Mouse (Mus musculus): ENCODE measurements around the gene Nme3. TPM values are rescaled to one million over a fixed set of nuclear protein-coding genes. Genes with fewer than 3 reads are reported as not detected.
"Not testable (repeated sequence)": the region's sequence is repeated elsewhere in the genome, so short reads cannot be mapped to it uniquely, and the experiment has no call there.

Gene Nme3
- polyA plus RNA-seq, 1 experiment from 2014 or later: 37.9 TPM

GRCm38 (mm10) chr17:24943589-24943988, 47.3 kb downstream of the Nme3 start:
- not testable (repeated sequence) for ATAC-seq (replicated peaks; ENCODE audit: insufficient number of reproducible peaks, low FRiP score, low TSS enrichment); H3K27ac ChIP-seq (ENCODE audit: low read depth, low read length); H3K4me1 ChIP-seq (ENCODE audit: control insufficient read depth, insufficient read depth, low read length); H3K36me3 ChIP-seq (ENCODE audit: control insufficient read depth, insufficient read depth, low read length); H3K9ac ChIP-seq (ENCODE audit: low read depth, low read length); H3K4me2 ChIP-seq; H3K4me3 ChIP-seq (ENCODE audit: low read depth, low read length); H3K27me3 ChIP-seq (ENCODE audit: control insufficient read depth, insufficient read depth, low read length); H3K9me3 ChIP-seq (replicated peaks; ENCODE audit: control insufficient read depth, low read length)
- 85% methylated on average over 1 of the region's 1 CpGs for WGBS (ENCODE audit: insufficient replicate concordance)

Other genes with a start within 250 kb of the Nme3 start
- gene Slc9a3r2, start 246.2 kb upstream of the Nme3 start, polyA plus RNA-seq (2014; fragmentation: Nextera tagmentation; extraction: Ambion mirVana): 52.7 and 58.0 TPM in 2 replicates
- gene Npw, start 238.0 kb upstream of the Nme3 start, polyA plus RNA-seq (2014; fragmentation: Nextera tagmentation; extraction: Ambion mirVana): not detected in 2 replicates
- 19.7 and 22.0 TPM in 2 replicates for gene Zfp598, start 226.8 kb upstream of the Nme3 start, polyA plus RNA-seq (2014; fragmentation: Nextera tagmentation; extraction: Ambion mirVana)
- 0.39 and 0.65 TPM in 2 replicates for gene Syngr3, start 206.5 kb upstream of the Nme3 start, polyA plus RNA-seq (2014; fragmentation: Nextera tagmentation; extraction: Ambion mirVana)
- gene Gfer, start 200.3 kb upstream of the Nme3 start, polyA plus RNA-seq (2014; fragmentation: Nextera tagmentation; extraction: Ambion mirVana): 36.7 and 39.0 TPM in 2 replicates
- 0.49 and 1.1 TPM in 2 replicates for gene Noxo1, start 200.3 kb upstream of the Nme3 start, polyA plus RNA-seq (2014; fragmentation: Nextera tagmentation; extraction: Ambion mirVana)
- 50.9 and 54.8 TPM in 2 replicates for gene Tbl3, start 188.8 kb upstream of the Nme3 start, polyA plus RNA-seq (2014; fragmentation: Nextera tagmentation; extraction: Ambion mirVana)
- gene Rnf151, start 178.4 kb upstream of the Nme3 start, polyA plus RNA-seq (2014; fragmentation: Nextera tagmentation; extraction: Ambion mirVana): not detected in 2 replicates
- 1,091 and 1,195 TPM in 2 replicates for gene Rps2, start 178.4 kb upstream of the Nme3 start, polyA plus RNA-seq (2014; fragmentation: Nextera tagmentation; extraction: Ambion mirVana)
- 373 and 401 TPM in 2 replicates for gene Ndufb10, start 172.0 kb upstream of the Nme3 start, polyA plus RNA-seq (2014; fragmentation: Nextera tagmentation; extraction: Ambion mirVana)
- gene Rpl3l, start 168.7 kb upstream of the Nme3 start, polyA plus RNA-seq (2014; fragmentation: Nextera tagmentation; extraction: Ambion mirVana): 0.40 and 0.44 TPM in 2 replicates
- gene Msrb1, start 159.9 kb upstream of the Nme3 start, polyA plus RNA-seq (2014; fragmentation: Nextera tagmentation; extraction: Ambion mirVana): 19.5 and 20.9 TPM in 2 replicates
- gene Hs3st6, start 143.5 kb upstream of the Nme3 start, polyA plus RNA-seq (2014; fragmentation: Nextera tagmentation; extraction: Ambion mirVana): 0.34 TPM in 1 of 2 replicates, not detected in the other
- gene Meiob, start 92.2 kb upstream of the Nme3 start, polyA plus RNA-seq (2014; fragmentation: Nextera tagmentation; extraction: Ambion mirVana): not detected in 2 replicates
- gene Hagh, start 56.4 kb upstream of the Nme3 start, polyA plus RNA-seq (2014; fragmentation: Nextera tagmentation; extraction: Ambion mirVana): 42.6 and 48.8 TPM in 2 replicates
- 38.0 and 39.5 TPM in 2 replicates for gene Fahd1, start 46.1 kb upstream of the Nme3 start, polyA plus RNA-seq (2014; fragmentation: Nextera tagmentation; extraction: Ambion mirVana)
- gene Igfals, start 30.5 kb upstream of the Nme3 start, polyA plus RNA-seq (2014; fragmentation: Nextera tagmentation; extraction: Ambion mirVana): 0.14 TPM in 1 of 2 replicates, not detected in the other
- gene Nubp2, start 10.2 kb upstream of the Nme3 start, polyA plus RNA-seq (2014; fragmentation: Nextera tagmentation; extraction: Ambion mirVana): 42.3 and 43.3 TPM in 2 replicates
- 25.2 and 26.5 TPM in 2 replicates for gene Spsb3, start 9.9 kb upstream of the Nme3 start, polyA plus RNA-seq (2014; fragmentation: Nextera tagmentation; extraction: Ambion mirVana)
- 15.3 and 19.3 TPM in 2 replicates for gene Eme2, start 1.4 kb upstream of the Nme3 start, polyA plus RNA-seq (2014; fragmentation: Nextera tagmentation; extraction: Ambion mirVana)
- gene Mrps34, start 1.4 kb upstream of the Nme3 start, polyA plus RNA-seq (2014; fragmentation: Nextera tagmentation; extraction: Ambion mirVana): 85.6 and 92.1 TPM in 2 replicates
- 33.0 and 34.2 TPM in 2 replicates for gene Mapk8ip3, start 40.5 kb downstream of the Nme3 start, polyA plus RNA-seq (2014; fragmentation: Nextera tagmentation; extraction: Ambion mirVana)
- gene Jpt2, start 64.2 kb downstream of the Nme3 start, polyA plus RNA-seq (2014; fragmentation: Nextera tagmentation; extraction: Ambion mirVana): 109 and 148 TPM in 2 replicates
- 6.8 and 8.9 TPM in 2 replicates for gene Cramp1l, start 119.3 kb downstream of the Nme3 start, polyA plus RNA-seq (2014; fragmentation: Nextera tagmentation; extraction: Ambion mirVana)
- 17.4 and 17.9 TPM in 2 replicates for gene Ift140, start 119.6 kb downstream of the Nme3 start, polyA plus RNA-seq (2014; fragmentation: Nextera tagmentation; extraction: Ambion mirVana)
- 14.4 and 18.5 TPM in 2 replicates for gene Tmem204, start 187.1 kb downstream of the Nme3 start, polyA plus RNA-seq (2014; fragmentation: Nextera tagmentation; extraction: Ambion mirVana)
- gene Telo2, start 219.5 kb downstream of the Nme3 start, polyA plus RNA-seq (2014; fragmentation: Nextera tagmentation; extraction: Ambion mirVana): 22.1 and 25.4 TPM in 2 replicates
- 0.10 TPM in 1 of 2 replicates, not detected in the other for gene Ptx4, start 224.3 kb downstream of the Nme3 start, polyA plus RNA-seq (2014; fragmentation: Nextera tagmentation; extraction: Ambion mirVana)
- 18.9 and 20.4 TPM in 2 replicates for gene Clcn7, start 236.9 kb downstream of the Nme3 start, polyA plus RNA-seq (2014; fragmentation: Nextera tagmentation; extraction: Ambion mirVana)

All from heart, embryonic 11.5 days (tissue).